Mouse (Mus musculus): ENCODE results near the gene Mycbpap.

The Mycbpap gene

GRCm38 (mm10) chr11:94481963-94482362 is 39.6 kb downstream of the Mycbpap start:
- no peak for DNase-seq (ENCODE audit: low spot score)

GRCm38 (mm10) chr11:94480382-94480781 is 41.2 kb downstream of the Mycbpap start:
- DNase-seq (ENCODE audit: low spot score) = no peak

GRCm38 (mm10) chr11:94477651-94478050 is 43.9 kb downstream of the Mycbpap start:
- DNase-seq (ENCODE audit: low spot score) = no peak

- no peak for DNase-seq (ENCODE audit: low spot score)
Observed at GRCm38 (mm10) chr11:94475722-94476121, 45.8 kb downstream of the Mycbpap start.

GRCm38 (mm10) chr11:94474544-94474910 is 47.0 kb downstream of the Mycbpap start:
- DNase-seq (ENCODE audit: low spot score) = no peak

GRCm38 (mm10) chr11:94473707-94474543 is 47.6 kb downstream of the Mycbpap start, which contains the start of gene Cacna1g:
Cacna1g (minus strand) TSS chr11:94474198.
- peak; percentile 90 for DNase-seq (ENCODE audit: low spot score)

- no peak for DNase-seq (ENCODE audit: low spot score)
Observed at GRCm38 (mm10) chr11:94472916-94473706, 48.4 kb downstream of the Mycbpap start.

- DNase-seq (ENCODE audit: low spot score) = no peak
Observed at GRCm38 (mm10) chr11:94472585-94472915, 49.0 kb downstream of the Mycbpap start.

- no peak for DNase-seq (ENCODE audit: low spot score)
Observed at GRCm38 (mm10) chr11:94471740-94472584, 49.6 kb downstream of the Mycbpap start.

- no peak for DNase-seq (ENCODE audit: low spot score)
Observed at GRCm38 (mm10) chr11:94470391-94470790, 51.2 kb downstream of the Mycbpap start.

- DNase-seq (ENCODE audit: low spot score) = no peak
Observed at GRCm38 (mm10) chr11:94469136-94470064, 52.1 kb downstream of the Mycbpap start.

- no peak for DNase-seq (ENCODE audit: low spot score)
Observed at GRCm38 (mm10) chr11:94468582-94469064, 52.9 kb downstream of the Mycbpap start.

- DNase-seq (ENCODE audit: low spot score) = no peak
Observed at GRCm38 (mm10) chr11:94466333-94466855, 55.1 kb downstream of the Mycbpap start.

GRCm38 (mm10) chr11:94464170-94464569 is 57.4 kb downstream of the Mycbpap start:
- no peak for DNase-seq (ENCODE audit: low spot score)

- no peak for DNase-seq (ENCODE audit: low spot score)
Observed at GRCm38 (mm10) chr11:94461856-94462255, 59.7 kb downstream of the Mycbpap start.

GRCm38 (mm10) chr11:94457001-94457400 is 64.5 kb downstream of the Mycbpap start:
- DNase-seq (ENCODE audit: low spot score) = no peak

- no peak for DNase-seq (ENCODE audit: low spot score)
Observed at GRCm38 (mm10) chr11:94456347-94456746, 65.2 kb downstream of the Mycbpap start.

GRCm38 (mm10) chr11:94455161-94455820 is 66.3 kb downstream of the Mycbpap start:
- no peak for DNase-seq (ENCODE audit: low spot score)

GRCm38 (mm10) chr11:94454756-94455155 is 66.8 kb downstream of the Mycbpap start:
- DNase-seq (ENCODE audit: low spot score) = no peak
